Mouse (Mus musculus): Measurements from ENCODE around the gene Cecr2. TPM values are rescaled to one million over a fixed set of nuclear protein-coding genes. Genes with fewer than 3 reads are reported as not detected.
A peak's percentile ranks its signal among the peaks of the same experiment; 100 is the strongest.

The Cecr2 gene
- polyA plus RNA-seq, 1 experiment from 2014 or later = 3.9 TPM

GRCm38 (mm10) chr6:120776286-120776685 is 110.1 kb downstream of the Cecr2 start:
- DNase-seq (ENCODE audit: low spot score) (no peak), ATAC-seq (no peak)
- H3K4me2 ChIP-seq (replicated peaks; ENCODE audit: low read depth, low read length) = no peak overlapping the region
- no peak overlapping the region for H3K27ac ChIP-seq (ENCODE audit: low read length)
- H3K4me1 ChIP-seq (ENCODE audit: insufficient read depth, low read depth, low read length) = no peaks in the 10 kb centered on the region
- 93% methylated on average over 3 of the region's 3 CpGs for WGBS
- no peak for TF ChIP-seq EP300 (IDR thresholded peaks at IDR 0.05)
- no peak overlapping the region for H3K9ac ChIP-seq (replicated peaks; ENCODE audit: low read depth)
- no peaks in the 10 kb centered on the region for H3K36me3 ChIP-seq (ENCODE audit: insufficient read depth, low read length)
- no peaks in the 10 kb centered on the region for H3K27me3 ChIP-seq (replicated peaks; ENCODE audit: insufficient read depth, low read length)
- H3K4me3 ChIP-seq (ENCODE audit: low read depth, low read length) = no peak overlapping the region
- no peaks in the 10 kb centered on the region for H3K9me3 ChIP-seq (ENCODE audit: low read length)

GRCm38 (mm10) chr6:120777533-120777932 is 111.4 kb downstream of the Cecr2 start:
- Histone ChIP-seq H3K4me3 (ENCODE audit: low read depth, low read length) (no peak overlapping the region), H3K36me3 (ENCODE audit: insufficient read depth, low read length) (no peaks in the 10 kb centered on the region), H3K9me3 (ENCODE audit: low read length) (no peaks in the 10 kb centered on the region), H3K9ac (replicated peaks; ENCODE audit: low read depth) (no peak overlapping the region), H3K27me3 (replicated peaks; ENCODE audit: insufficient read depth, low read length) (no peaks in the 10 kb centered on the region), H3K27ac (ENCODE audit: low read length) (no peak overlapping the region), H3K4me1 (ENCODE audit: insufficient read depth, low read depth, low read length) (no peaks in the 10 kb centered on the region), H3K4me2 (replicated peaks; ENCODE audit: low read depth, low read length) (no peak overlapping the region)
- TF ChIP-seq CTCF (IDR thresholded peaks at IDR 0.05) (no peak), EP300 (IDR thresholded peaks at IDR 0.05) (no peak)
- DNase-seq (ENCODE audit: low spot score) (no peak), ATAC-seq (peak; percentile 22; the same call in 1 of the 2 replicates)
- 61% methylated on average over 9 of the region's 9 CpGs for WGBS

- TF ChIP-seq EP300 (IDR thresholded peaks at IDR 0.05) = no peak
- TF ChIP-seq CTCF (IDR thresholded peaks at IDR 0.05) = no peak
- Histone ChIP-seq H3K27me3 (replicated peaks; ENCODE audit: insufficient read depth, low read length) (no peaks in the 10 kb centered on the region), H3K4me2 (replicated peaks; ENCODE audit: low read depth, low read length) (no peak overlapping the region), H3K36me3 (ENCODE audit: insufficient read depth, low read length) (no peaks in the 10 kb centered on the region), H3K27ac (ENCODE audit: low read length) (no peak overlapping the region), H3K4me1 (ENCODE audit: insufficient read depth, low read depth, low read length) (no peaks in the 10 kb centered on the region), H3K9ac (replicated peaks; ENCODE audit: low read depth) (no peak overlapping the region), H3K9me3 (ENCODE audit: low read length) (no peaks in the 10 kb centered on the region), H3K4me3 (ENCODE audit: low read depth, low read length) (no peak overlapping the region)
- 48% methylated on average over 3 of the region's 3 CpGs for WGBS
- ATAC-seq (peak; percentile 60), DNase-seq (ENCODE audit: low spot score) (peak; percentile 41)
These were observed 112.1 kb downstream of the Cecr2 start for GRCm38 (mm10) chr6:120778226-120778625.

- ATAC-seq (no peak), DNase-seq (ENCODE audit: low spot score) (no peak)
- Histone ChIP-seq H3K9ac (replicated peaks; ENCODE audit: low read depth) (no peak overlapping the region), H3K27ac (ENCODE audit: low read length) (no peak overlapping the region), H3K4me1 (ENCODE audit: insufficient read depth, low read depth, low read length) (no peaks in the 10 kb centered on the region), H3K4me2 (replicated peaks; ENCODE audit: low read depth, low read length) (no peak overlapping the region), H3K4me3 (ENCODE audit: low read depth, low read length) (no peak overlapping the region), H3K9me3 (ENCODE audit: low read length) (no peaks in the 10 kb centered on the region), H3K36me3 (ENCODE audit: insufficient read depth, low read length) (no peaks in the 10 kb centered on the region), H3K27me3 (replicated peaks; ENCODE audit: insufficient read depth, low read length) (no peaks in the 10 kb centered on the region)
- 89% methylated on average over 2 of the region's 2 CpGs for WGBS
- TF ChIP-seq CTCF (IDR thresholded peaks at IDR 0.05) (no peak), EP300 (IDR thresholded peaks at IDR 0.05) (no peak)
These were observed 116.8 kb downstream of the Cecr2 start for GRCm38 (mm10) chr6:120782948-120783347.

- Histone ChIP-seq H3K4me2 (replicated peaks; ENCODE audit: low read depth, low read length) (no peak overlapping the region), H3K27me3 (replicated peaks; ENCODE audit: insufficient read depth, low read length) (no peaks in the 10 kb centered on the region), H3K9me3 (ENCODE audit: low read length) (no peaks in the 10 kb centered on the region), H3K9ac (replicated peaks; ENCODE audit: low read depth) (no peak overlapping the region), H3K36me3 (ENCODE audit: insufficient read depth, low read length) (no peaks in the 10 kb centered on the region), H3K4me3 (ENCODE audit: low read depth, low read length) (no peak overlapping the region), H3K4me1 (ENCODE audit: insufficient read depth, low read depth, low read length) (no peaks in the 10 kb centered on the region), H3K27ac (ENCODE audit: low read length) (no peak overlapping the region)
- WGBS = 66% methylated on average over 7 of the region's 7 CpGs
- no peak for ATAC-seq
- no peak for DNase-seq (ENCODE audit: low spot score)
- TF ChIP-seq CTCF (IDR thresholded peaks at IDR 0.05) (no peak), EP300 (IDR thresholded peaks at IDR 0.05) (no peak)
These were observed 118.2 kb downstream of the Cecr2 start for GRCm38 (mm10) chr6:120784351-120784750.

- Histone ChIP-seq H3K4me1 (ENCODE audit: insufficient read depth, low read depth, low read length) (no peaks in the 10 kb centered on the region), H3K27ac (ENCODE audit: low read length) (no peak overlapping the region), H3K27me3 (replicated peaks; ENCODE audit: insufficient read depth, low read length) (no peaks in the 10 kb centered on the region), H3K4me3 (ENCODE audit: low read depth, low read length) (no peak overlapping the region), H3K9me3 (ENCODE audit: low read length) (no peaks in the 10 kb centered on the region), H3K36me3 (ENCODE audit: insufficient read depth, low read length) (peaks cover 2% of the 10 kb centered on the region; the same call in 1 of the 2 replicates), H3K9ac (replicated peaks; ENCODE audit: low read depth) (no peak overlapping the region), H3K4me2 (replicated peaks; ENCODE audit: low read depth, low read length) (no peak overlapping the region)
- no peak for TF ChIP-seq EP300 (IDR thresholded peaks at IDR 0.05)
- no peak for ATAC-seq
- WGBS = 56% methylated on average over 5 of the region's 5 CpGs
- no peak for DNase-seq (ENCODE audit: low spot score)
These were observed 122.0 kb downstream of the Cecr2 start for GRCm38 (mm10) chr6:120788068-120788607.

- no peak overlapping the region for H3K4me2 ChIP-seq (replicated peaks; ENCODE audit: low read depth, low read length)
- no peaks in the 10 kb centered on the region for H3K4me1 ChIP-seq (ENCODE audit: insufficient read depth, low read depth, low read length)
- TF ChIP-seq CTCF (IDR thresholded peaks at IDR 0.05) = peak; percentile 51
- TF ChIP-seq EP300 (IDR thresholded peaks at IDR 0.05) = no peak
- peak; percentile 52 for DNase-seq (ENCODE audit: low spot score)
- no peaks in the 10 kb centered on the region for H3K27me3 ChIP-seq (replicated peaks; ENCODE audit: insufficient read depth, low read length)
- no peak overlapping the region for H3K4me3 ChIP-seq (ENCODE audit: low read depth, low read length)
- no peak for ATAC-seq
- H3K9ac ChIP-seq (replicated peaks; ENCODE audit: low read depth) = no peak overlapping the region
- H3K27ac ChIP-seq (ENCODE audit: low read length) = no peak overlapping the region
- peaks cover 10% of the 10 kb centered on the region; the same call in 1 of the 2 replicates for H3K36me3 ChIP-seq (ENCODE audit: insufficient read depth, low read length)
- H3K9me3 ChIP-seq (ENCODE audit: low read length) = no peaks in the 10 kb centered on the region
These were observed 122.7 kb downstream of the Cecr2 start for GRCm38 (mm10) chr6:120788904-120789303.

Data from lung, postnatal 0 days (tissue).